Mouse (Mus musculus): ENCODE data around the gene Tmem37. TPM values are rescaled to one million over a fixed set of nuclear protein-coding genes. Genes with fewer than 3 reads are reported as not detected.

The Tmem37 gene
- polyA plus RNA-seq, 1 experiment from 2014 or later: 7.4 TPM

GRCm38 (mm10) chr1:120116106-120116505, 42.2 kb upstream of the Tmem37 start:
- no peak for ATAC-seq (ENCODE audit: insufficient read depth, low FRiP score, low TSS enrichment)
- WGBS: 75% methylated on average over 11 of the region's 11 CpGs
- H3K27ac ChIP-seq (ENCODE audit: low read depth, low read length): peak overlapping the region; percentile 87
- no peak overlapping the region for H3K4me3 ChIP-seq (ENCODE audit: low read depth, low read length)
- no peaks in the 10 kb centered on the region for H3K27me3 ChIP-seq (ENCODE audit: control insufficient read depth, insufficient read depth, low read length)
- H3K36me3 ChIP-seq (ENCODE audit: control insufficient read depth, insufficient read depth, low read length): peaks cover 16% of the 10 kb centered on the region
- peaks cover 17% of the 10 kb centered on the region for H3K4me1 ChIP-seq (ENCODE audit: control insufficient read depth, insufficient read depth, low read length)
- H3K4me2 ChIP-seq (ENCODE audit: low read depth): no peak overlapping the region
- no peaks in the 10 kb centered on the region for H3K9me3 ChIP-seq (ENCODE audit: control insufficient read depth, low read length)
- no peak overlapping the region for H3K9ac ChIP-seq (ENCODE audit: low read length)
- no peak for DNase-seq (ENCODE audit: low spot score)

GRCm38 (mm10) chr1:120115671-120116081, 41.8 kb upstream of the Tmem37 start:
- no peaks in the 10 kb centered on the region for H3K9me3 ChIP-seq (ENCODE audit: control insufficient read depth, low read length)
- ATAC-seq (ENCODE audit: insufficient read depth, low FRiP score, low TSS enrichment): peak; percentile 20
- no peak overlapping the region for H3K4me3 ChIP-seq (ENCODE audit: low read depth, low read length)
- H3K36me3 ChIP-seq (ENCODE audit: control insufficient read depth, insufficient read depth, low read length): peaks cover 16% of the 10 kb centered on the region
- no peak overlapping the region for H3K4me2 ChIP-seq (ENCODE audit: low read depth)
- DNase-seq (ENCODE audit: low spot score): peak; percentile 30
- 71% methylated on average over 9 of the region's 9 CpGs for WGBS
- no peaks in the 10 kb centered on the region for H3K27me3 ChIP-seq (ENCODE audit: control insufficient read depth, insufficient read depth, low read length)
- H3K9ac ChIP-seq (ENCODE audit: low read length): peak overlapping the region; percentile 26
- peaks cover 17% of the 10 kb centered on the region for H3K4me1 ChIP-seq (ENCODE audit: control insufficient read depth, insufficient read depth, low read length)
- H3K27ac ChIP-seq (ENCODE audit: low read depth, low read length): peak overlapping the region; percentile 87

GRCm38 (mm10) chr1:120112251-120113187, 38.6 kb upstream of the Tmem37 start:
- no peaks in the 10 kb centered on the region for H3K27me3 ChIP-seq (ENCODE audit: control insufficient read depth, insufficient read depth, low read length)
- peaks cover 16% of the 10 kb centered on the region for H3K36me3 ChIP-seq (ENCODE audit: control insufficient read depth, insufficient read depth, low read length)
- ATAC-seq (ENCODE audit: insufficient read depth, low FRiP score, low TSS enrichment): no peak
- no peak overlapping the region for H3K9ac ChIP-seq (ENCODE audit: low read length)
- WGBS: 93% methylated on average over 12 of the region's 12 CpGs
- no peak overlapping the region for H3K4me2 ChIP-seq (ENCODE audit: low read depth)
- H3K4me1 ChIP-seq (ENCODE audit: control insufficient read depth, insufficient read depth, low read length): no peaks in the 10 kb centered on the region
- no peak overlapping the region for H3K4me3 ChIP-seq (ENCODE audit: low read depth, low read length)
- H3K27ac ChIP-seq (ENCODE audit: low read depth, low read length): no peak overlapping the region
- H3K9me3 ChIP-seq (ENCODE audit: control insufficient read depth, low read length): no peaks in the 10 kb centered on the region
- no peak for DNase-seq (ENCODE audit: low spot score)

- Histone ChIP-seq H3K4me2 (ENCODE audit: low read depth) (no peak overlapping the region), H3K9me3 (ENCODE audit: control insufficient read depth, low read length) (no peaks in the 10 kb centered on the region), H3K4me3 (ENCODE audit: low read depth, low read length) (no peak overlapping the region), H3K27me3 (ENCODE audit: control insufficient read depth, insufficient read depth, low read length) (no peaks in the 10 kb centered on the region), H3K36me3 (ENCODE audit: control insufficient read depth, insufficient read depth, low read length) (peaks cover 16% of the 10 kb centered on the region), H3K9ac (ENCODE audit: low read length) (no peak overlapping the region), H3K27ac (ENCODE audit: low read depth, low read length) (no peak overlapping the region), H3K4me1 (ENCODE audit: control insufficient read depth, insufficient read depth, low read length) (no peaks in the 10 kb centered on the region)
- DNase-seq (ENCODE audit: low spot score) (no peak), ATAC-seq (ENCODE audit: insufficient read depth, low FRiP score, low TSS enrichment) (no peak)
- WGBS: 93% methylated on average over 8 of the region's 8 CpGs
Observed at GRCm38 (mm10) chr1:120111766-120112165, 37.9 kb upstream of the Tmem37 start.

GRCm38 (mm10) chr1:120109741-120110432, 36.0 kb upstream of the Tmem37 start:
- Histone ChIP-seq H3K4me2 (ENCODE audit: low read depth) (no peak overlapping the region), H3K9me3 (ENCODE audit: control insufficient read depth, low read length) (no peaks in the 10 kb centered on the region), H3K4me3 (ENCODE audit: low read depth, low read length) (no peak overlapping the region), H3K27ac (ENCODE audit: low read depth, low read length) (no peak overlapping the region), H3K9ac (ENCODE audit: low read length) (no peak overlapping the region), H3K36me3 (ENCODE audit: control insufficient read depth, insufficient read depth, low read length) (peaks cover 4% of the 10 kb centered on the region), H3K4me1 (ENCODE audit: control insufficient read depth, insufficient read depth, low read length) (no peaks in the 10 kb centered on the region), H3K27me3 (ENCODE audit: control insufficient read depth, insufficient read depth, low read length) (no peaks in the 10 kb centered on the region)
- 89% methylated on average over 19 of the region's 19 CpGs for WGBS
- no peak for DNase-seq (ENCODE audit: low spot score)
- ATAC-seq (ENCODE audit: insufficient read depth, low FRiP score, low TSS enrichment): no peak

- ATAC-seq (ENCODE audit: insufficient read depth, low FRiP score, low TSS enrichment): no peak
- no peak overlapping the region for H3K4me2 ChIP-seq (ENCODE audit: low read depth)
- WGBS: 84% methylated on average over 5 of the region's 5 CpGs
- no peaks in the 10 kb centered on the region for H3K9me3 ChIP-seq (ENCODE audit: control insufficient read depth, low read length)
- H3K4me3 ChIP-seq (ENCODE audit: low read depth, low read length): no peak overlapping the region
- DNase-seq (ENCODE audit: low spot score): no peak
- no peak overlapping the region for H3K9ac ChIP-seq (ENCODE audit: low read length)
- H3K4me1 ChIP-seq (ENCODE audit: control insufficient read depth, insufficient read depth, low read length): no peaks in the 10 kb centered on the region
- H3K27me3 ChIP-seq (ENCODE audit: control insufficient read depth, insufficient read depth, low read length): no peaks in the 10 kb centered on the region
- H3K27ac ChIP-seq (ENCODE audit: low read depth, low read length): no peak overlapping the region
- no peaks in the 10 kb centered on the region for H3K36me3 ChIP-seq (ENCODE audit: control insufficient read depth, insufficient read depth, low read length)
Observed at GRCm38 (mm10) chr1:120105556-120105959, 31.7 kb upstream of the Tmem37 start.

- H3K4me3 ChIP-seq (ENCODE audit: low read depth, low read length): no peak overlapping the region
- 90% methylated on average over 3 of the region's 3 CpGs for WGBS
- no peaks in the 10 kb centered on the region for H3K27me3 ChIP-seq (ENCODE audit: control insufficient read depth, insufficient read depth, low read length)
- H3K9ac ChIP-seq (ENCODE audit: low read length): no peak overlapping the region
- no peaks in the 10 kb centered on the region for H3K36me3 ChIP-seq (ENCODE audit: control insufficient read depth, insufficient read depth, low read length)
- no peak overlapping the region for H3K27ac ChIP-seq (ENCODE audit: low read depth, low read length)
- no peaks in the 10 kb centered on the region for H3K9me3 ChIP-seq (ENCODE audit: control insufficient read depth, low read length)
- no peak overlapping the region for H3K4me2 ChIP-seq (ENCODE audit: low read depth)
- DNase-seq (ENCODE audit: low spot score) (no peak), ATAC-seq (ENCODE audit: insufficient read depth, low FRiP score, low TSS enrichment) (no peak)
- H3K4me1 ChIP-seq (ENCODE audit: control insufficient read depth, insufficient read depth, low read length): no peaks in the 10 kb centered on the region
Observed at GRCm38 (mm10) chr1:120101227-120101609, 27.3 kb upstream of the Tmem37 start.

GRCm38 (mm10) chr1:120100456-120101226, 26.8 kb upstream of the Tmem37 start:
- no peak overlapping the region for H3K27ac ChIP-seq (ENCODE audit: low read depth, low read length)
- 74% methylated on average over 8 of the region's 8 CpGs for WGBS
- H3K4me1 ChIP-seq (ENCODE audit: control insufficient read depth, insufficient read depth, low read length): no peaks in the 10 kb centered on the region
- no peaks in the 10 kb centered on the region for H3K36me3 ChIP-seq (ENCODE audit: control insufficient read depth, insufficient read depth, low read length)
- DNase-seq (ENCODE audit: low spot score) (no peak), ATAC-seq (ENCODE audit: insufficient read depth, low FRiP score, low TSS enrichment) (no peak)
- no peaks in the 10 kb centered on the region for H3K9me3 ChIP-seq (ENCODE audit: control insufficient read depth, low read length)
- no peak overlapping the region for H3K4me2 ChIP-seq (ENCODE audit: low read depth)
- no peak overlapping the region for H3K4me3 ChIP-seq (ENCODE audit: low read depth, low read length)
- no peak overlapping the region for H3K9ac ChIP-seq (ENCODE audit: low read length)
- H3K27me3 ChIP-seq (ENCODE audit: control insufficient read depth, insufficient read depth, low read length): no peaks in the 10 kb centered on the region
